Mouse (Mus musculus) stomach, embryonic 16.5 days (tissue): Measurements from ENCODE around the gene Shoc2. TPM values are rescaled to one million over a fixed set of nuclear protein-coding genes. Genes with fewer than 3 reads are reported as not detected.
A peak's percentile ranks its signal among the peaks of the same experiment; 100 is the strongest.

Experiments
- ATAC-seq: fragments of 200-750 bp; cut with Nextera tagmentation; 2 replicates; pipeline ENCODE4 v1.8.0; 2017; ENCODE audit warnings: moderate number of reproducible peaks, moderate TSS enrichment; ENCODE audit not compliant: insufficient read depth, low FRiP score
- H3K27ac ChIP-seq: fragments of 300-500 bp; sonication (generic); 2 replicates; pipeline ENCODE4 v1.5.1; 2014; ENCODE audit warnings: low read length
- H3K27me3 ChIP-seq: fragments of 300-500 bp; sonication (generic); 2 replicates; pipeline ENCODE4 v1.6.1; 2014; ENCODE audit warnings: low read length, control low read depth, mixed read lengths; ENCODE audit not compliant: control insufficient read depth, insufficient read depth
- H3K36me3 ChIP-seq: fragments of 300-500 bp; sonication (generic); 2 replicates; pipeline ENCODE4 v1.6.1; 2014; ENCODE audit warnings: low read length; ENCODE audit not compliant: control insufficient read depth, insufficient read depth
- H3K4me1 ChIP-seq: fragments of 300-500 bp; sonication (generic); 2 replicates; pipeline ENCODE4 v1.6.1; 2014; ENCODE audit warnings: low read length, control low read depth, mixed read lengths; ENCODE audit not compliant: control insufficient read depth, insufficient read depth
- H3K4me2 ChIP-seq: fragments of 300-500 bp; sonication (generic); 2 replicates; pipeline ENCODE4 v1.6.1; 2014; ENCODE audit warnings: low read depth, low read length, mixed read lengths
- H3K4me3 ChIP-seq: fragments of 300-500 bp; sonication (generic); replicated peaks from 2 replicates; pipeline ENCODE4 v1.5.1; 2014; ENCODE audit warnings: mild to moderate bottlenecking, low read length
- H3K9ac ChIP-seq: fragments of 300-500 bp; sonication (generic); 2 replicates; pipeline ENCODE4 v1.6.1; 2014; ENCODE audit warnings: low read length
- H3K9me3 ChIP-seq: fragments of 300-500 bp; sonication (generic); replicated peaks from 2 replicates; pipeline ENCODE4 v1.6.1; 2016; ENCODE audit warnings: low read length, control low read depth; ENCODE audit not compliant: control insufficient read depth
- WGBS: fragments of 180-500 bp; shearing (Covaris S2); extraction: QIAGEN DNeasy Blood & Tissue Kit; methylation state at CpG from one replicate; pipeline ENCODE4 v1.1.7; 2014; 5-methylcytosine and 5-hydroxymethylcytosine counted together
- polyA plus RNA-seq: library from polyadenylated mRNA; unstranded; fragments of >200 nt; fragmentation: Nextera tagmentation; extraction: Ambion mirVana; gene quantifications from 2 replicates; pipeline ENCODE4 v1.2.1, GENCODE M21; 2015

Shoc2 gene
- polyA plus RNA-seq, 1 experiment from 2014 or later: 51.7 TPM

DNA sequence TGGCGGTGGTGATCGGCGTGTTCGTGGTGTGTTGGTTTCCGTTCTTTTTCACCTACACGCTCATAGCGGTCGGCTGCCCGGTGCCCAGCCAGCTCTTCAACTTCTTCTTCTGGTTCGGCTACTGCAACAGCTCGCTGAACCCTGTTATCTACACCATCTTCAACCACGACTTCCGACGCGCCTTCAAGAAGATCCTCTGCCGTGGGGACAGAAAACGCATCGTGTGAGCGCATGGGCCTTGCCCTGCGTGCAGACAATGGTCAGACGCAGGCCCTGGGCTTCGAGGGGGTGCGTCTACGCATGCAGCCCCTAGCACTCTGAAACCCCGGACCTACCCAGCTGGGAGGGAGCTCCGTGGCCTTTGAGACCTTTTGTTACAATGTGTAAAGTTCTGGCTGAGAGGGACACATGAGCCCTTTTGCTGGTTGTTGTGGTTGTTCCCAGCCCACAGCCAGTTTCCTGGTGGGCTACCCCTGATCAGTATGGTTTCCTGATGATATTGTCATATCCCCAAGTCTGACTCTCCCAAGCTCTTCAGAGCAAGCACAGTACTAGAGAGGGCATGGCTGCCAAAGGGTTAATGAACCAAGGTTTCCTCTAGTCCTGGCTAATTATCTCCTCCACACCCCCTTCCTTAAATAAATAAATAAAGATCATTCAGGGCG is 103.4 kb downstream of the Shoc2 start:
- Histone ChIP-seq H3K9ac (peak overlapping the region; percentile 61), H3K36me3 (no peaks in the 10 kb centered on the region), H3K4me1 (peaks cover 25% of the 10 kb centered on the region), H3K4me3 (peak overlapping the region; percentile 59), H3K27ac (no peak overlapping the region), H3K27me3 (peaks cover 42% of the 10 kb centered on the region), H3K9me3 (no peaks in the 10 kb centered on the region), H3K4me2 (peak overlapping the region; percentile 100)
- ATAC-seq: no peak
- 5% methylated on average over 27 of the region's 27 CpGs for WGBS

DNA sequence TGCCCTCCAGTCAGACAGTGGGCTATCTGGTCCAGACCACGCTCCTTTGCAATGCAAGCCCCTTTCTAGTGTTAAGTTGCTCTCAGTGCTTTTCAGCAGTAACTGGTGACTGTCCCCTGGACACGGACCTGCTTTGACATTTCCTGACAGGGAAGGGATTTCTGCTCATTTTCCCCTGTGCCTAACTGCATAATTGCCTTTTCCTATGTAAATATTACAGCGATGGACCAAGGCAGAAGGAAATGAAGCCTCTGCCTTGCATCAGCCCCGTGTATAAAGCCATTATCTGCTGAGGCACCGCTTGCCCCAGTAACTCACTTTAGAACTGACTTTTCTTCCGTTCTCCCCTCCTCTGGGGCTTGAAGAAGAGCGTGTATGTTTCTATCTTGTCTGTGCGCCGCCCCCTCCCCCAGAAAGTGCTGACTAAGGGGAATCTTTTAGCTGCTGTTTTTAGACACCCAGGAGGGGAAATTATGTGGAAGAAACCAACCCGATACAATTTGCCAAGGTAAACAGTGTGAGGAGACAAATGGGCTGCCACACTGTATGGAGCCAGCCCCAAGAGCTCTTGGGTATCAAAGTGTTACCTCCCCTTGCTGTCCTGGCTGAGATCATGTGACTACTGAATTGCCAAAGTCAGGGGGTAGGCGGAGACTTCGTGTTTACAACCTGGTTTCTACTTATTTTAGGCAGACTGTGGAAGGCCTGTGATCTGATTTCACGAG is 104.2 kb downstream of the Shoc2 start:
- Histone ChIP-seq H3K4me3 (no peak overlapping the region), H3K27me3 (peaks cover 42% of the 10 kb centered on the region), H3K9ac (no peak overlapping the region), H3K36me3 (no peaks in the 10 kb centered on the region), H3K4me1 (peaks cover 25% of the 10 kb centered on the region), H3K9me3 (no peaks in the 10 kb centered on the region), H3K4me2 (no peak overlapping the region), H3K27ac (no peak overlapping the region)
- ATAC-seq: no peak
- WGBS: 14% methylated on average over 13 of the region's 13 CpGs

DNA sequence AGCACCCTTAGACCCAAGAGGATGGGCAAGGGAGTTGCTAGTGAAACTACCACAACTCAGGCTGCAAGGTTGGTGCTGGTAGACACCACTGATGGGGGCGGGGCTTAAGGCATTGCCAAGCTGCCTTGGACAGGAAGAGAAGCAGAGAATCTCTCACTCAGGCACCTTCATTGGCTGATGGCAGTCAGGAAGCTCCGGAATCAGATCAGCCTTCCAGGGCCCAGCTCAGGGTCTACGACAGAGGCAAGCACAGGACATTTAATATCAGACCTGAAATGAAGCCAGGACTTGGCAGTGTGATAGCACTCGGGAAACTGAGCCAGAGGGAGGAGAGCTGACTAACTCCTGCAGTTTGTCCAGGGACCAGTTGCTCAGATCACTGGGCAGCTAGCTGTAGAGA is 107.5 kb downstream of the Shoc2 start:
- H3K4me1 ChIP-seq: peaks cover 12% of the 10 kb centered on the region
- no peak overlapping the region for H3K9ac ChIP-seq
- no peak overlapping the region for H3K27ac ChIP-seq
- 67% methylated on average over 4 of the region's 4 CpGs for WGBS
- no peak overlapping the region for H3K4me3 ChIP-seq
- no peaks in the 10 kb centered on the region for H3K36me3 ChIP-seq
- no peak for ATAC-seq
- H3K4me2 ChIP-seq: no peak overlapping the region
- peaks cover 23% of the 10 kb centered on the region for H3K27me3 ChIP-seq
- H3K9me3 ChIP-seq: no peaks in the 10 kb centered on the region

DNA sequence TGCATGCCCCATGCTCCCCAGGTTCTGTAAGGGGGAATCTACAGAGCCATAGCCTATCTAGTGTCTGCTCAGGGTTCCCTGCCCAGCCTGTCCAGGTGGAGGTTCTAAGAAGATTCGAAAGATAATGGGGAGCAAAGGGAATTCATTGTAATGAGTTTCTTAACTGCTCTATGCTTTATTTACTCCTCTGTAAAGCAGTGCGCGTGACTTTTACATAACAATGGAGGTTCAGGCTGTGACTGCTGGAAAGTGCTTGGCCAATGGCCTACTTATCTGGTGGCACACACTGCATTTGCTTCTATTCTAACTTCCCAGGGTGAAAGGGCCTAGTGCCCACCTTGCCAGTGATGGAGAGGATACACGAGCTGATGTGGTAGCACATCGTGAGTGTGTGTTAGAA is 111.7 kb downstream of the Shoc2 start:
- ATAC-seq: no peak
- Histone ChIP-seq H3K4me1 (no peaks in the 10 kb centered on the region), H3K27ac (no peak overlapping the region), H3K27me3 (no peaks in the 10 kb centered on the region), H3K4me2 (no peak overlapping the region), H3K9me3 (no peaks in the 10 kb centered on the region), H3K9ac (no peak overlapping the region), H3K36me3 (no peaks in the 10 kb centered on the region), H3K4me3 (no peak overlapping the region)
- 67% methylated on average over 5 of the region's 5 CpGs for WGBS

DNA sequence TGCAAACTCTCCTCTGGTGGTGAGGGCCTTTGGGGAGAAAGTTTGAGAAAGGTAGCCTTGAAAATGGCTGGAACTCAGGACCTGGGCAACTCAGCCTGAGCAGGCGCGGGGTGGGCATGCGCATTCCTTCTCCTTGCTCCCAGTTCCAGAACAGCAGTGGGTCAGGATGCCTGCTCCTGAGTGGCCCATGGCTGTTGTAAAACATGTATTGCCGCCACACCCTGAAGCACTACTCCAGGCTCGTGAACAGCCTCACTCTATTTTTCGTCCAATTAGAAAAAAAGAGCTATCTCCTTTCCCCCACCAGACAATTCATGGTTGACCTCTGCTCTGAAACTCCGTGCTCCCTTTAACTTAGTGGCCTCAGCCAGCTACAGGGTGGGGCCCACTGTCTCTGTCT is 124.3 kb downstream of the Shoc2 start:
- Histone ChIP-seq H3K4me3 (no peak overlapping the region), H3K4me1 (peaks cover 3% of the 10 kb centered on the region), H3K9ac (no peak overlapping the region), H3K27ac (no peak overlapping the region), H3K36me3 (no peaks in the 10 kb centered on the region), H3K9me3 (no peaks in the 10 kb centered on the region), H3K27me3 (no peaks in the 10 kb centered on the region), H3K4me2 (no peak overlapping the region)
- no peak for ATAC-seq
- WGBS: 87% methylated on average over 7 of the region's 7 CpGs

DNA sequence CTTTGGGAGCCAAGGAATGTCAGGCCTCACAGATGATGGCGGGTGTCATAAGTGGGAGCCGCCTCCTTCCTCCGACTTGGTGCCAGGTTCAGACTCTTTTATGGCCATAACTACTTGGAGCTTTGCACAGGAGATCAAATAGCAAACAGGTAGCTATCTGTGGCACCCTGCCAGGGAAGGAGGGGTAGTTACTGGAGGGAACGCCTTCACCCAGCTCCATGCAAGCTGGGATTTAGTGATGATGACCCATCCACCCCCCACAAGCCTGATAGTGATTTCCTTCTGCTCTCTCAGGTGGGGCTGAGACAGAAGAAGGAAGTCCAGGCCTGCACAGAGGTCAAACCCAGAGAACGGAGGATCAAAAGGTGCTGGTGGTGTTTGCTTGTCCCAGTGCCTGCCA is 126.4 kb downstream of the Shoc2 start:
- Histone ChIP-seq H3K9ac (no peak overlapping the region), H3K4me3 (no peak overlapping the region), H3K4me1 (peaks cover 3% of the 10 kb centered on the region), H3K36me3 (no peaks in the 10 kb centered on the region), H3K27me3 (no peaks in the 10 kb centered on the region), H3K9me3 (no peaks in the 10 kb centered on the region), H3K27ac (0 out of 2 replicates have a peak overlapping the region, but pooled peaks have one; percentile 9), H3K4me2 (no peak overlapping the region)
- 55% methylated on average over 5 of the region's 5 CpGs for WGBS
- no peak for ATAC-seq

DNA sequence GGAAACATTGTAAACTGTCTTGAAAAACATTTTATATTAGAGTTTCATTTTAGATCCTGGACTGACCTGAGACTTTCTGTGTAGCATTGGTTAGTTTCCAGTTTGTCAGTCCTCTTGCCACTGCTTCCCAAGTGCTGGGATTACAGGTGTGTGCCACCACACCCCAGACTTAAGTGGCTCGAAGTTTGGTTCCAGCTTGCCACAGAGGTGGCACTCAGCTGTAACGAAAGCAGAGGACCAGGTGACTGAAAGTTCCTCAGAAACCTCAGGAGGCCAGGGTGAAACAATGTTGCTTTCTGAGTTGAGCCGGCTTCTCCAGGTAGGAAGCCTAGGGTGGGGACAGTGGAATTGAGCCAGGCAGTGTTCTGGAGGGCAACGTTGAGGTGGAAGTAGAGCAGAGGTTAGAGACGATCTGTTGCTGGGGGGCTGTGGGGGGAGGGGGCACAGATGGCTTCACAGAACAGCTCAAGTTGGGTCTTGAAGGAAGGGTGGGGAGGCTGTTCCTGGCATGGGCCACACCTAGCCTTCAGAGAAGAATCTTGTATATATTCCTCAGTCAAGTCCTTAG is 128.2 kb downstream of the Shoc2 start:
- Histone ChIP-seq H3K27me3 (no peaks in the 10 kb centered on the region), H3K27ac (no peak overlapping the region), H3K9ac (no peak overlapping the region), H3K4me3 (no peak overlapping the region), H3K4me1 (peaks cover 3% of the 10 kb centered on the region), H3K9me3 (no peaks in the 10 kb centered on the region), H3K36me3 (no peaks in the 10 kb centered on the region), H3K4me2 (no peak overlapping the region)
- WGBS: 70% methylated on average over 5 of the region's 5 CpGs
- ATAC-seq: no peak

DNA sequence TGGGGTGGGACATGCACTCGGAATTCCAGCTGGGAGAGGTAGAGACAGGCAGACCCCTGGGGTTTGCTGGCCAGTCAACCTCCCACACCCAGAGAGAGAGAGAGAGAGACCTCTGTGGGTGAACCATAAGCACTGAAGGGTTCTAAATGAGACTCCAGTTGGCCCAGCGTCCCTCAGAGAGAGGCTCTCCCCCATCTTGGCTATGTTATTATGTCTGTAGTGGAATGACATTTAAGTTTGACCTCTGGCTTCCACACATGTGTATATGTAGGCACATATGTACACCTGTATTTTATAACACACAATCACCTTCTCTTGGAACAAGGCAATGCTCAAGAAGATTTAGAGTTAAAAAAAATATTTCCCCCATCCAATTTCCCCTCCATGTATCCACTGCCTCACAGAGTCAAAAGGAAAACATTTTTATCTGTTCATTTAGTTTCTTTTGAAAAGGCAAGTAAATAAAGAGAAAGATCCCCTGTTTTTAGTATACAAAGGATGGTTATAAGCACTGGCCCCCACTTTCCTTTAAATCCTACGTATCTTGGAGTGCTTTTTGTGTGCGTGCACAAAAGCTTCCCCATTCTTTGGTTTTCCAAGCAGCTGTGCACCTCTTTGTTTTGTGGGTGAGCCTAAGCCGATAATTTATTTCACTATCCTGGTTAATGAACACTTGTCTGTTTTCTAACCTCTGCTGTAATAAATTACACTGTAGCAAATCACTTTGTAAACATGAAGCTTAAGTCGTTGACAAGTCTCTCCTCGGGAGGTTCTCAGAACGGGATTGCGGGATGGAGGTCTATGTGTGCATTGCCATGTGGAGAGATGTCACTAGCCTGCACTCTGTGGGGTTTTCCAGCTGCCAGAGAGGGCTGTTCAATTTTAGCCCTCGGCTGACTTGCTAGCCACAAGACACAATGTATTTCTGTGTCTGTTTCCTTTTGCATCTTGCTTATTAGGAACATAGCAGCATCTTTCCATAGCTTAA is 132.6 kb downstream of the Shoc2 start:
- no peak for ATAC-seq
- Histone ChIP-seq H3K9me3 (no peaks in the 10 kb centered on the region), H3K27ac (no peak overlapping the region), H3K27me3 (no peaks in the 10 kb centered on the region), H3K4me1 (no peaks in the 10 kb centered on the region; the same call in 1 of the 2 replicates), H3K9ac (no peak overlapping the region), H3K4me2 (no peak overlapping the region), H3K4me3 (no peak overlapping the region), H3K36me3 (no peaks in the 10 kb centered on the region)
- 15% methylated on average over 10 of the region's 10 CpGs for WGBS
